Mouse (Mus musculus): ENCODE measurements at regions not wholly inside any gene's neighbourhood (a gene's known extent, or its start where the extent isn't known, plus 50 kb on each side); places are given as distances from the start of the nearest gene placed in this dataset.

- no peak for DNase-seq (ENCODE audit: low spot score)
Measured at GRCm38 (mm10) chr4:54610101-54610500, 334.7 kb upstream of the Zfp462 start.

GRCm38 (mm10) chr4:54611990-54612980 is 332.6 kb upstream of the Zfp462 start:
- no peak for DNase-seq (ENCODE audit: low spot score)

- DNase-seq (ENCODE audit: low spot score) = no peak
Measured at GRCm38 (mm10) chr4:54613076-54613475, 331.8 kb upstream of the Zfp462 start.

- no peak for DNase-seq (ENCODE audit: low spot score)
Measured at GRCm38 (mm10) chr4:54613611-54614010, 331.2 kb upstream of the Zfp462 start.

- no peak for DNase-seq (ENCODE audit: low spot score)
Measured at GRCm38 (mm10) chr4:54615886-54616285, 329.0 kb upstream of the Zfp462 start.

GRCm38 (mm10) chr4:54624024-54624873 is 320.6 kb upstream of the Zfp462 start:
- DNase-seq (ENCODE audit: low spot score) = no peak

GRCm38 (mm10) chr4:54636986-54637641 is 307.7 kb upstream of the Zfp462 start:
- no peak for DNase-seq (ENCODE audit: low spot score)

GRCm38 (mm10) chr4:54646033-54646432 is 298.8 kb upstream of the Zfp462 start:
- no peak for DNase-seq (ENCODE audit: low spot score)

- no peak for DNase-seq (ENCODE audit: low spot score)
Measured at GRCm38 (mm10) chr4:54646459-54646858, 298.4 kb upstream of the Zfp462 start.

- no peak for DNase-seq (ENCODE audit: low spot score)
Measured at GRCm38 (mm10) chr4:54648254-54648653, 296.6 kb upstream of the Zfp462 start.

- no peak for DNase-seq (ENCODE audit: low spot score)
Measured at GRCm38 (mm10) chr4:54651646-54652110, 293.2 kb upstream of the Zfp462 start.

- no peak for DNase-seq (ENCODE audit: low spot score)
Measured at GRCm38 (mm10) chr4:54652111-54653021, 292.5 kb upstream of the Zfp462 start.

- no peak for DNase-seq (ENCODE audit: low spot score)
Measured at GRCm38 (mm10) chr4:54653097-54653776, 291.6 kb upstream of the Zfp462 start.
